Mouse (Mus musculus): ENCODE measurements around the gene Fxyd5. TPM values are rescaled to one million over a fixed set of nuclear protein-coding genes. Genes with fewer than 3 reads are reported as not detected.

Fxyd5 gene
- polyA plus RNA-seq, 1 experiment: 84.3 TPM

DNA sequence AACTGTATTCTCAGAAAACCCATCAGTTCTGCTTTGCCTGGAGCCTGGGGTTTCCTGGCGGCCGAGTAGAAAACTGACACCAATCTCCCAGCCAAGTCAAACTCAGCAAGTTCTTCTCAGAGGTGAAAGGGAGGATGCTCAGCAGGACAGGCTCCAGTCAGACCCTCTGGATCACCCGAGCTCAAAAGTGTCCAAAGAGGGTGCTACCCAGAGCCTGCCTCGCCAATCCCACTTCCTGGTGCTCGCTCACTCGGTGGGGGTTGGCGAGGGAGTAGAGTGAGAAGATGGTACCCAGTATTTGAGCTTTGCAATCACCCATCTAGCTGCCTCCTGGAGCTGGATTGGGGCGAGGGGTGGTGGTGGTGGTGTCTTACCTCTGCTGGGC is 1.3 kb downstream of the Fxyd5 start:
- no peak for DNase-seq (ENCODE audit: low read depth)

DNA sequence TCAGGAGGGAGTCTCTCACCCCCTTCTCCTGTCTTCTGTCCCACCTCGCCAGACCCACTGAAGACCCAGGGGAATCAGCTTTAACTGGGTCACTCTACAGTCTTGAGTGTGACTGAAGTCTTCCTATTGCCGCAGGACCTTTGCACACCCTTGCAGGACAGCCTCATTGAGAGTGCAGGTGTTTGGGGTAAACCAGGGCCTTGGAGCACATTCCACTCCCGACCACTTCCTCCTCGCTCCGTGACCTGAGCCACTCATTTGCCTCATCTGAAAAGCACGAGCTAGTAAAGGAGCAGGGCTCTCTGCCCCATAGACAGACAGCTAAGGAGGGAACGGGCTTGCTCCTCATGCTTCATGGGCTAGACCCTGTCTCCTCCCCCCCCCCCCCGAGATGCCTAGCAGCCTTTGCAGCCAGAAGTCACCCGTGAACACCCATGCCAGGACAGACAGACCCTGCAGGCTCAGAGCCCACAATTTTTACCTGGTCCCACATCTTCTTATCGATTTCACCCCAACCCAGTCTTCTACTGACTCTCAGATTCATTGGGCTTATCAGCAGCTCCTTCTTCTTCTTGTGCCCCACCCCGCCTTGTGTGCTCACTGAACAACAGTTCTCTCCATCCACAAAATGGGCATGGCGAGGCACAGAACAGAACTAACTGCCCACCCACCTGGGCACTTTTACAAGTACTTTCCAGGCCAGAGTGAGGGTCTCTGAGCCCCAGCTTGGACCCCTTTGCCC is 1.8 kb downstream of the Fxyd5 start:
- DNase-seq (ENCODE audit: low read depth): no peak

- no peak for DNase-seq (ENCODE audit: low read depth)
These were observed 3.3 kb downstream of the Fxyd5 start for GRCm38 (mm10) chr7:31039011-31039410.

GRCm38 (mm10) chr7:31037675-31038074 is 4.6 kb downstream of the Fxyd5 start:
- no peak for DNase-seq (ENCODE audit: low read depth)

DNA sequence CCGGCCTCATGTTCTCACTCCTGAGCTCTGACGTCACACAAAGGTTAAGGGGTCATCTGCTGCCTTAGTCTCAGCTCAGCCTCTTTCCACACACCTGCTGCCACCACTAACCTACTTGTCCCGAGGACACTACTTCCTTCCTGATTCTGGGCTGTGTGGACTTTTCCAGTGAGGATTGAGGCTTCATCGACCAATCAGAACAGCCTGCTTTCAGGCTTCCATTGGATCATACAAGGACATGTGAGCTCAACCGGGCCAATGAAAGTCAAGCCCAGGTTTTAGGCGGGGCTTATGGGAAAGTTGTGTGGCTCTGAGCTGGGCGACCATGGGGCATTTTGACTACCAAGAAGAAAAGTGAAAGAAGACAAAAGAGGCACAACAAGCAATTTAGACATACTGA is 5.4 kb downstream of the Fxyd5 start:
- DNase-seq (ENCODE audit: low read depth): no peak

DNA sequence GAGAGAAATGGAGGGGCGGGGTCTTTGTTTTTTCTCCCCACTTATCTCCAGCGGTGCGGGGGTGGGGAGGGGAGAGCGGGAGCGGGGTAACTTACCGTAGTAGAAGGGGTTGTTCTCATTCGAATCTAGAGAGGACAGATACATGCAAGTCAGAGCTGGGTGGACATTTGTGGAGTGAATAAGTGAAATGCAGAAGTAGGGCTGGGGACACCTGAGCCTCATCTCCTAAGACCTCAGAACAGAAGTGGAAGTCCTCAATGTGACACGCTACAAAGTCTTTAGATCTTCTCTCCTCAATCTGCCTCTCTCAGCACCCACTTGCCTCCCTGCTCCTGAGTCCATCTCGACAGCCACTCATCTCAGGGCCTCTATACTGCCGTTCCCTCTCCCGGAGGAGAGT is 7.0 kb downstream of the Fxyd5 start:
- DNase-seq (ENCODE audit: low read depth): no peak

DNA sequence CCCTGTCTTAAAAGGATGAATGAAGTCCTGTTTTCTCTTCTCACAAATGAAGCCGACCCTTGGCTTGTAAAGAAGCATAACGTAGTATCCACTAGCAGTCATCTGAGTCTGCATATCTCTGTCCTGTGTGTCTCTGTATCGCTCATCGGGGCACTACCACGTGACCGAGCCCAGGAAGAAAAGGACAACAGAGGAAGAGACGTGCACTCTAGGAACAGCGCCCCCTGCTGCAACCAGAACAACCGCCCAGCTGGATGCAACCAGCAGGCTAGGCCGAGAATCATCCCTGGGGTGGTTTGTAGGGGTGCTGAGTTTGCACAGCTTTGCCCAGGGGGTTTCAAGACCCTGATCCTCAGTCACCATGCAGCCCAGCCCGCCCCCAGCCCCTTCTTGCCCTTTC is 7.5 kb downstream of the Fxyd5 start:
- DNase-seq (ENCODE audit: low read depth): no peak

- no peak for DNase-seq (ENCODE audit: low read depth)
These were observed 8.7 kb downstream of the Fxyd5 start for GRCm38 (mm10) chr7:31033409-31034165.

DNA sequence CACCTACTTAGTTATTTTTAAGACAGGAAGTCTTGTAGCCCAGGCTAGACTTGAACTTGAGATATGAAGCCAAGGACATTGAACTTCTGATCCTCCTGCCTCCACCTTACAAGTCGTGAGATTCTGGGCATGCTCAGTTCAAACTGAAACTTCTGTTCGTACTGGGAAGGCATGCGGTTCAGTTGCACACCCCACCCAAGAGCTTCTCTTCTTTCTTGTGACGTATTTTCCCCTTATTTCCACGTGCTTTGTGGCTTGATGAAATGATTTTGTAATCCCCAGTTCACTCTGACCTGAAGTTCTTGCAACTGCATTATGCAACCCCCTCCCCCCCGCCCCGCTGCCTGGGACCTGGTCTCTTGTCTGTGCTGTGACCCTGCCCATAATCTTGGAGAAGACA is 10.6 kb downstream of the Fxyd5 start:
- DNase-seq (ENCODE audit: low read depth): no peak

DNA sequence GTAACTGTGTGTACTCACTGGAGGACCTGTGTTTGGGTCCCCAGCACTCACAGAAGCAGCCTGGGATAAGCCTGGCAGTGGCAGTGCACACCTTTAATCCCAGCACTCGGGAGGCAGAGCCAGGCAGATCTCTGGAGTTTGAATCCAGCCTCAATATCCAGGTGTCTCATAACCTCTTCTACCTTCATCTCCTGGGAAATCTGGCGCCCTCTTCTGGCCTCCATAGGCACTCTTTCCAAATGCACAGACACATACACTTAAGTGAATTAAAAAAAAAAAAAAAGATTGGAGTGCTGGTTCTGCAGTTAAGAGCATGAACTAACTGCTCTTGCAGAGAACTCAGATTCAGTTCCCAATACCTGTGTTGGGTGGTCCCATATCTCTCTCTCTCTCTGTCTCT is 11.6 kb downstream of the Fxyd5 start:
- DNase-seq (ENCODE audit: low read depth): no peak

DNA sequence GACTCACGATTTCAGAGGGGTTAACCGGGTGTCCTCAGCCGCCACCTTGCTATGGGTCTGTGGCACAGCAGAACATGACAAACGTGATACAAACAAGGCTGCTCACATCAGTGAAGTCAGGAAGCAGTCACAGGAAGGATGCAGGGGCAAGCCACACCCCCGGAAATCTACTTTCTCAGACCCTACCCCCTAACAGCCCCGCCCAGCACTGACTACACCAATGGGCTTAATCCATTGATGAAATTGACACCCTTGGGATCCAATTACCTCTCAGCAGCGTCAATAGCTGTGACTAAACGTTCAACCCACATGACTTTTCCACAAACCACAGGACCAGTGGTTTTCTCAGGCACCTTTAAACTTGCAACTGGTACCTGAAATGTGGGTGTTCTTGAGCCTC is 13.7 kb downstream of the Fxyd5 start:
- DNase-seq (ENCODE audit: low read depth): no peak

GRCm38 (mm10) chr7:31017104-31017901 is 25.0 kb downstream of the Fxyd5 start:
- DNase-seq (ENCODE audit: low read depth): peak; percentile 8

DNA sequence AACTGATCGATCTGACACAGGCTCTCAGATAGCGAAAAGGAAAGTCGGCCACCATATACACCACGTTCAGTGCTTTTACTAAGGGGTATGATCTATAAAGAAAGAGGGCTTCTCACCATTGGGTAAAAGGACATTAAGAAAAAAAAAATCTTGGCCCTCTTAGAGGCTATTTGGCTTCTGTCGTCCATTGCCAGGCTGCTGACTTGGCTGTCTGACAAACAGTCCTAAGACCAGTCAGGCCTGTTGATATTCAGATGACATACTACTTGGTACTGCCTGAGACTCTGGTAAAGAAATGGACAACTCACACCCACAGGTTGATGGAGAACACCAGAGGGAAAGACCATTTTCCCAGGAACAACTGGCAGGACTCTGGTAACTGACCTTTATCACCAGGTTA is 29.3 kb downstream of the Fxyd5 start:
- no peak for DNase-seq (ENCODE audit: low read depth)

GRCm38 (mm10) chr7:31008889-31009288 is 33.4 kb downstream of the Fxyd5 start:
- no peak for DNase-seq (ENCODE audit: low read depth)

DNA sequence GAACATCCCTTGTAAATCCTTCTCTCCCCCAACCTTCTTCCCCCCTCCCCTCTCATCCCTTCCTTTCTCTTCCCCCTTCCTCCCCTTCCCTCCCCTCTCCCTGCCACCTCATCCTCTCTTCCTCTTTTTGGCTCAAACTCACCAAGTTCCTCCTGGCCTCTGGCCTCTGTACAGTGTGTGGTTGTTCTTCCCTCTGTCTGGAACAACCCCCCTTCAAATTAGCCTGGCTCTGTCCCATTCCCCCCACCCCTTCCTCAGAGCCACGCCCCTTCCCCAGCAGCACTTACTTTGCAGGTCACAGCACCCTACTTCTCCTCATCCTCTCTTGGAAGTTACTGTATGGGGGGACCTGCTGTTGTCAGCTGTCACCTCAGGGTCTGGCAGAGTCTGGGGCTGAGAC is 34.1 kb downstream of the Fxyd5 start:
- DNase-seq (ENCODE audit: low read depth): no peak

DNA sequence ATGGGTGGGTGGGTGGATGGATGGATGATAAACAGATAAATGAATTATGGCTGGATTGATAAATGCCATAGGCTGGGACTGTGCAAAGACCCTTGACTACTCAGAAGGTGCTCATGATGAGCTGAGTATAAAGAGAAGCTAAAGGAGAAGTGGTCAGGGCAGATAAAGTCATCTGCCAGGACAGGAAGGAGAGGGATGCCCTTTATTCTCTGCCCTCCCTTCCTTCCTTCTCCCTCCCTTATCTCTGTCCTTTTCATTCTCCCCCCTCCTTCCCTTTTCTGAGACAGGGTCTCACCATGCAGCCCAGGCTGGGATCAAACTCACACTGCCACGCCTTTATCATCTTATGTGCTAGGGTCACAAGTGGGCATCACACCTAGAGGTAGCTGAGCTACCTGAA is 34.5 kb downstream of the Fxyd5 start:
- DNase-seq (ENCODE audit: low read depth): no peak

DNA sequence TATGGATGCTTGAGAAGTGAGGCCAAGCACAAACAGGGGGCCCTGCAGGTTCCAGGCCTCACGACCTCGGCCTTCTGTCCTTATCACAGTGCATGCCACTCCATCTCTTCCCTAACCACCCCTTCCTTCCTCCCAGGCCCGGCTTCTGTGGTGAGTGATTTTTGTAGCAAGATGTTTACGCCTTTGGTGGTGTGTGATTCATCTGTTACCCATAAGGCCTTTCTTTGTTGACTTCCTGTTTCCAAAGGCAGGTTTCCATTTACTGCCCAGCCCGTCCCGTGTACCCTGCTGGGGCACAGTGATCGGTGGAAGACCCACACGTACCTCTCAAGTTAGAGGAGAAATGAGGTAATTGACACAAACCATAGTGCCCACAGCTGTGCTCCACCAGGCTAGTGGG is 39.6 kb downstream of the Fxyd5 start:
- no peak for DNase-seq (ENCODE audit: low read depth)

DNA sequence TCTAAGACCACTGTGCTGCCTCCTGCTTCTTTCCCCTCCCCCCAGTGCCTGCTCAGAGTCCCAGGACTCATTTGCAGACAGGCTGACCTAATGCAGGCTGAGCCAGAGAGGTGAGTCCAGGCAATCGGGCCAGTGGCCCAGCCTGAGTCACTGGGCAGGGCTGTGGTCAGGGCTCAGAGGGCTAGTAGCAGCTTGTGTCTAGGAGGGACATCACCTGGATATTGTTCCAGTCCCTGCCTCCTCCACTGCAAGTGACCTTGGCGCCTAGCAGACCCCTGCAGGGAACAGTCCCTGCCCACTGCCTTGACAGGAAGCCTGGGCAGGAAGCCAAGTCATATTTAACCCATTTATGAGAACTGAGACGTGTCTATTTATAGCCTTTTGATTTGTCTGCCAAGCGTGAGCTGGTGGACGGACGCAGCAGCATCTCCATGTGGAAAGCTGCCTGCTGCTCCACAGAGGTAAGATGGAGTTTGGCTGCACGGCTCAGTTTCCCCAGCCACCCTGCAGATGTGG is 41.7 kb downstream of the Fxyd5 start:
- DNase-seq (ENCODE audit: low read depth): no peak

GRCm38 (mm10) chr7:30996491-30996890 is 45.8 kb downstream of the Fxyd5 start:
- no peak for DNase-seq (ENCODE audit: low read depth)

GRCm38 (mm10) chr7:30993986-30994385 is 48.3 kb downstream of the Fxyd5 start:
- no peak for DNase-seq (ENCODE audit: low read depth)

DNA sequence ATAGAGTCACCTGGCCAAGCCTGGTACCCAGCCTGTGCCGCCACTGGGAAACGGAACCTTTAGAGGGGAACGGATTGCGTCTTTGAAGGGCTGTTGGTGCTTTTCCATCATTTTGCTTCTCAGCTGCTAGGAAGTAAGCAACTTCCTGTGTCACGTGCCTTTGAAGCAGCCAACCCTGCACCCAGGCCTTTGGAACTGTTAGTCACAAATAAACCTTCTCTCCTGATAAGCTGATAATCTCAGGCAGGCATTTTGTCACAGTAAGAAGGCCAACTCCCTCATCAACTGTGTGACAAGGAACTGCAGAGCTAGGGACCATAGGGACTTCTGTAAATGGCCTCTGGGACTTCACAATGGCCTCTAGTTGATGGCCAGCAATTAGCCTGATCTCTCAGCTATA is 50.1 kb downstream of the Fxyd5 start:
- DNase-seq (ENCODE audit: low read depth): no peak

- DNase-seq (ENCODE audit: low read depth): no peak
These were observed 53.6 kb downstream of the Fxyd5 start for GRCm38 (mm10) chr7:30988519-30989162.
